Mouse (Mus musculus): ENCODE measurements around the gene Ddx24. TPM values are rescaled to one million over a fixed set of nuclear protein-coding genes. Genes with fewer than 3 reads are reported as not detected.
A peak's percentile ranks its signal among the peaks of the same experiment; 100 is the strongest.

Ddx24 gene
- total and polyA plus RNA-seq, 2 experiments, result 19.0 to 22.8 TPM

- peak; percentile 47 for DNase-seq (ENCODE audit: extremely low read depth, low read depth, low spot score)
Measured at GRCm38 (mm10) chr12:103371711-103372110, 53.9 kb downstream of the Ddx24 start.

GRCm38 (mm10) chr12:103370861-103371260, 54.8 kb downstream of the Ddx24 start:
- Histone ChIP-seq H3K4me3 (ENCODE audit: insufficient read depth, low read depth, low read length) (no peak overlapping the region), H3K27me3 (ENCODE audit: control insufficient read depth, insufficient read depth, low read length) (no peaks in the 10 kb centered on the region), H3K27ac (replicated peaks; ENCODE audit: insufficient read depth, low read depth, low read length) (no peak overlapping the region), H3K79me2 (ENCODE audit: control insufficient read depth, insufficient read depth, low read length) (no peaks in the 10 kb centered on the region), H3K9ac (ENCODE audit: low read depth, low read length) (no peak overlapping the region), H3K4me1 (ENCODE audit: control insufficient read depth, insufficient read depth, low read length) (no peaks in the 10 kb centered on the region), H3K36me3 (ENCODE audit: control insufficient read depth, insufficient read depth, low read length) (no peaks in the 10 kb centered on the region)
- TF ChIP-seq CTCF (IDR thresholded peaks at IDR 0.05; ENCODE audit: low read depth, low read length), result no peak
- TF ChIP-seq POLR2A (IDR thresholded peaks at IDR 0.05; ENCODE audit: extremely low read depth, insufficient read depth, low read length), result no peak
- 75% methylated on average over 4 of the region's 4 CpGs for WGBS
- DNase-seq (ENCODE audit: extremely low read depth, low read depth, low spot score), result no peak

More at GRCm38 (mm10) chr12:103371711-103372110, 53.9 kb downstream of the Ddx24 start:
- H3K4me1 ChIP-seq (ENCODE audit: control insufficient read depth, insufficient read depth, low read length), result no peaks in the 10 kb centered on the region
- no peak overlapping the region for H3K9ac ChIP-seq (ENCODE audit: low read depth, low read length)
- WGBS, result 23% methylated on average over 6 of the region's 6 CpGs
- no peak for TF ChIP-seq POLR2A (IDR thresholded peaks at IDR 0.05; ENCODE audit: extremely low read depth, insufficient read depth, low read length)
- peak; percentile 76 for TF ChIP-seq CTCF (IDR thresholded peaks at IDR 0.05; ENCODE audit: low read depth, low read length)
- H3K27me3 ChIP-seq (ENCODE audit: control insufficient read depth, insufficient read depth, low read length), result no peaks in the 10 kb centered on the region
- H3K4me3 ChIP-seq (ENCODE audit: insufficient read depth, low read depth, low read length), result no peak overlapping the region
- H3K79me2 ChIP-seq (ENCODE audit: control insufficient read depth, insufficient read depth, low read length), result no peaks in the 10 kb centered on the region
- H3K27ac ChIP-seq (replicated peaks; ENCODE audit: insufficient read depth, low read depth, low read length), result no peak overlapping the region
- no peaks in the 10 kb centered on the region for H3K36me3 ChIP-seq (ENCODE audit: control insufficient read depth, insufficient read depth, low read length)

GRCm38 (mm10) chr12:103368777-103369176, 56.9 kb downstream of the Ddx24 start:
- no peaks in the 10 kb centered on the region for H3K4me1 ChIP-seq (ENCODE audit: control insufficient read depth, insufficient read depth, low read length)
- H3K4me3 ChIP-seq (ENCODE audit: insufficient read depth, low read depth, low read length), result no peak overlapping the region
- no peak for TF ChIP-seq CTCF (IDR thresholded peaks at IDR 0.05; ENCODE audit: low read depth, low read length)
- no peak for TF ChIP-seq POLR2A (IDR thresholded peaks at IDR 0.05; ENCODE audit: extremely low read depth, insufficient read depth, low read length)
- H3K36me3 ChIP-seq (ENCODE audit: control insufficient read depth, insufficient read depth, low read length), result no peaks in the 10 kb centered on the region
- DNase-seq (ENCODE audit: extremely low read depth, low read depth, low spot score), result no peak
- no peaks in the 10 kb centered on the region for H3K27me3 ChIP-seq (ENCODE audit: control insufficient read depth, insufficient read depth, low read length)
- no peak overlapping the region for H3K27ac ChIP-seq (replicated peaks; ENCODE audit: insufficient read depth, low read depth, low read length)
- 35% methylated on average over 2 of the region's 2 CpGs for WGBS
- no peak overlapping the region for H3K9ac ChIP-seq (ENCODE audit: low read depth, low read length)
- no peaks in the 10 kb centered on the region for H3K79me2 ChIP-seq (ENCODE audit: control insufficient read depth, insufficient read depth, low read length)

GRCm38 (mm10) chr12:103368326-103368669, 57.3 kb downstream of the Ddx24 start:
- H3K4me1 ChIP-seq (ENCODE audit: control insufficient read depth, insufficient read depth, low read length), result no peaks in the 10 kb centered on the region
- no peak overlapping the region for H3K27ac ChIP-seq (replicated peaks; ENCODE audit: insufficient read depth, low read depth, low read length)
- no peaks in the 10 kb centered on the region for H3K79me2 ChIP-seq (ENCODE audit: control insufficient read depth, insufficient read depth, low read length)
- 71% methylated on average over 7 of the region's 7 CpGs for WGBS
- TF ChIP-seq CTCF (IDR thresholded peaks at IDR 0.05; ENCODE audit: low read depth, low read length) (no peak), POLR2A (IDR thresholded peaks at IDR 0.05; ENCODE audit: extremely low read depth, insufficient read depth, low read length) (no peak)
- H3K36me3 ChIP-seq (ENCODE audit: control insufficient read depth, insufficient read depth, low read length), result no peaks in the 10 kb centered on the region
- no peak overlapping the region for H3K4me3 ChIP-seq (ENCODE audit: insufficient read depth, low read depth, low read length)
- no peak overlapping the region for H3K9ac ChIP-seq (ENCODE audit: low read depth, low read length)
- no peak for DNase-seq (ENCODE audit: extremely low read depth, low read depth, low spot score)
- H3K27me3 ChIP-seq (ENCODE audit: control insufficient read depth, insufficient read depth, low read length), result no peaks in the 10 kb centered on the region

- H3K36me3 ChIP-seq (ENCODE audit: control insufficient read depth, insufficient read depth, low read length), result no peaks in the 10 kb centered on the region
- no peak for DNase-seq (ENCODE audit: extremely low read depth, low read depth, low spot score)
- no peaks in the 10 kb centered on the region for H3K27me3 ChIP-seq (ENCODE audit: control insufficient read depth, insufficient read depth, low read length)
- no peaks in the 10 kb centered on the region for H3K4me1 ChIP-seq (ENCODE audit: control insufficient read depth, insufficient read depth, low read length)
- no peak overlapping the region for H3K27ac ChIP-seq (replicated peaks; ENCODE audit: insufficient read depth, low read depth, low read length)
- TF ChIP-seq POLR2A (IDR thresholded peaks at IDR 0.05; ENCODE audit: extremely low read depth, insufficient read depth, low read length) (no peak), CTCF (IDR thresholded peaks at IDR 0.05; ENCODE audit: low read depth, low read length) (peak; percentile 84)
- H3K79me2 ChIP-seq (ENCODE audit: control insufficient read depth, insufficient read depth, low read length), result no peaks in the 10 kb centered on the region
- no peak overlapping the region for H3K9ac ChIP-seq (ENCODE audit: low read depth, low read length)
- H3K4me3 ChIP-seq (ENCODE audit: insufficient read depth, low read depth, low read length), result no peak overlapping the region
- WGBS, result 28% methylated on average over 18 of the region's 18 CpGs
Measured at GRCm38 (mm10) chr12:103367620-103368325, 57.9 kb downstream of the Ddx24 start.

- 74% methylated on average over 2 of the region's 2 CpGs for WGBS
- TF ChIP-seq POLR2A (IDR thresholded peaks at IDR 0.05; ENCODE audit: extremely low read depth, insufficient read depth, low read length) (no peak), CTCF (IDR thresholded peaks at IDR 0.05; ENCODE audit: low read depth, low read length) (no peak)
- no peak overlapping the region for H3K27ac ChIP-seq (replicated peaks; ENCODE audit: insufficient read depth, low read depth, low read length)
- H3K79me2 ChIP-seq (ENCODE audit: control insufficient read depth, insufficient read depth, low read length), result no peaks in the 10 kb centered on the region
- H3K36me3 ChIP-seq (ENCODE audit: control insufficient read depth, insufficient read depth, low read length), result no peaks in the 10 kb centered on the region
- H3K4me1 ChIP-seq (ENCODE audit: control insufficient read depth, insufficient read depth, low read length), result no peaks in the 10 kb centered on the region
- no peak overlapping the region for H3K9ac ChIP-seq (ENCODE audit: low read depth, low read length)
- no peak for DNase-seq (ENCODE audit: extremely low read depth, low read depth, low spot score)
- no peaks in the 10 kb centered on the region for H3K27me3 ChIP-seq (ENCODE audit: control insufficient read depth, insufficient read depth, low read length)
- H3K4me3 ChIP-seq (ENCODE audit: insufficient read depth, low read depth, low read length), result no peak overlapping the region
Measured at GRCm38 (mm10) chr12:103367171-103367570, 58.5 kb downstream of the Ddx24 start.
